Mouse (Mus musculus) heart, embryonic 16.5 days (tissue): ENCODE data around the gene Entpd6. TPM values are rescaled to one million over a fixed set of nuclear protein-coding genes. Genes with fewer than 3 reads are reported as not detected.

ENCODE experiments used
- ATAC-seq: fragments of 200-750 bp; cut with Nextera tagmentation; replicated peaks from 2 replicates; pipeline ENCODE4 v1.8.0; 2017; ENCODE audit warnings: moderate number of reproducible peaks; ENCODE audit not compliant: insufficient read depth, low FRiP score; ENCODE audit errors: extremely low read depth
- H3K27ac ChIP-seq: fragments of 300-500 bp; sonication (generic); 2 replicates; pipeline ENCODE4 v1.5.1; 2014; ENCODE audit warnings: mild to moderate bottlenecking, low read length, control low read depth, moderate library complexity
- H3K27me3 ChIP-seq: fragments of 300-500 bp; sonication (generic); 2 replicates; pipeline ENCODE4 v1.6.1; 2014; ENCODE audit warnings: low read length, mixed read lengths; ENCODE audit not compliant: control insufficient read depth, insufficient read depth
- H3K36me3 ChIP-seq: fragments of 300-500 bp; sonication (generic); 2 replicates; pipeline ENCODE4 v1.6.1; 2014; ENCODE audit not compliant: control insufficient read depth, insufficient read depth
- H3K4me1 ChIP-seq: fragments of 300-500 bp; sonication (generic); 2 replicates; pipeline ENCODE4 v1.6.1; 2014; ENCODE audit warnings: low read length, mixed read lengths; ENCODE audit not compliant: control insufficient read depth, insufficient read depth
- H3K4me2 ChIP-seq: fragments of 300-500 bp; sonication (generic); 2 replicates; pipeline ENCODE4 v1.6.1; 2014; ENCODE audit warnings: low read depth, mild to moderate bottlenecking, control low read depth, low read length
- H3K4me3 ChIP-seq: fragments of 300-500 bp; sonication (generic); 2 replicates; pipeline ENCODE4 v1.5.1; 2014; ENCODE audit warnings: mild to moderate bottlenecking, control low read depth, low read length
- H3K9ac ChIP-seq: fragments of 300-500 bp; sonication (generic); 2 replicates; pipeline ENCODE4 v1.6.1; 2014; ENCODE audit warnings: low read length, control low read depth
- H3K9me3 ChIP-seq: fragments of 300-500 bp; sonication (generic); replicated peaks from 2 replicates; pipeline ENCODE4 v1.6.1; 2016; ENCODE audit warnings: low read length; ENCODE audit not compliant: control insufficient read depth
- WGBS: fragments of 180-500 bp; shearing (Covaris S2); extraction: QIAGEN DNeasy Blood & Tissue Kit; methylation state at CpG from one replicate; pipeline ENCODE4 v1.1.7; 2014; 5-methylcytosine and 5-hydroxymethylcytosine counted together
- polyA plus RNA-seq: library from polyadenylated mRNA; unstranded; fragments of >200 nt; fragmentation: Nextera tagmentation; extraction: Ambion mirVana; gene quantifications from 2 replicates; pipeline ENCODE4 v1.2.1, GENCODE M21; 2015

The Entpd6 gene
- polyA plus RNA-seq = 24.0 and 24.3 TPM in 2 replicates

GRCm38 (mm10) chr2:150748854-150749253 lies at the start of gene Entpd6:
Entpd6 (plus strand) TSS chr2:150749042.
- Histone ChIP-seq H3K4me2 (peak within 1 kb of the TSS; percentile 96), H3K27ac (peak within 1 kb of the TSS; percentile 86), H3K36me3 (no peaks in the 10 kb centered on the region), H3K27me3 (no peaks in the 10 kb centered on the region), H3K4me1 (peaks cover 17% of the 10 kb centered on the region), H3K9ac (peak within 1 kb of the TSS; percentile 87), H3K4me3 (peak within 1 kb of the TSS; percentile 71), H3K9me3 (no peaks in the 10 kb centered on the region)
- under 1% methylated on average over 30 of the region's 30 CpGs for WGBS
- peak; percentile 95 for ATAC-seq

GRCm38 (mm10) chr2:150712167-150712674 lies 36.6 kb upstream of the Entpd6 start:
- H3K4me2 ChIP-seq = no peak overlapping the region
- no peaks in the 10 kb centered on the region for H3K4me1 ChIP-seq
- no peak overlapping the region for H3K9ac ChIP-seq
- ATAC-seq = no peak
- no peaks in the 10 kb centered on the region for H3K27me3 ChIP-seq
- 82% methylated on average over 4 of the region's 4 CpGs for WGBS
- H3K9me3 ChIP-seq = no peaks in the 10 kb centered on the region
- no peak overlapping the region for H3K4me3 ChIP-seq
- no peaks in the 10 kb centered on the region for H3K36me3 ChIP-seq
- no peak overlapping the region for H3K27ac ChIP-seq

GRCm38 (mm10) chr2:150735756-150736576 lies 12.9 kb upstream of the Entpd6 start:
- Histone ChIP-seq H3K4me1 (no peaks in the 10 kb centered on the region), H3K4me2 (no peak overlapping the region), H3K36me3 (no peaks in the 10 kb centered on the region), H3K4me3 (no peak overlapping the region), H3K27me3 (no peaks in the 10 kb centered on the region), H3K9ac (no peak overlapping the region), H3K9me3 (no peaks in the 10 kb centered on the region), H3K27ac (no peak overlapping the region)
- no peak for ATAC-seq
- WGBS = 62% methylated on average over 11 of the region's 11 CpGs

GRCm38 (mm10) chr2:150737881-150738280 lies 11.0 kb upstream of the Entpd6 start:
- Histone ChIP-seq H3K4me2 (no peak overlapping the region), H3K27ac (no peak overlapping the region), H3K9ac (no peak overlapping the region), H3K27me3 (no peaks in the 10 kb centered on the region), H3K4me3 (no peak overlapping the region), H3K36me3 (no peaks in the 10 kb centered on the region), H3K4me1 (no peaks in the 10 kb centered on the region), H3K9me3 (no peaks in the 10 kb centered on the region)
- WGBS = 73% methylated on average over 9 of the region's 9 CpGs
- no peak for ATAC-seq

GRCm38 (mm10) chr2:150740145-150740841 lies 8.5 kb upstream of the Entpd6 start:
- ATAC-seq = no peak
- Histone ChIP-seq H3K27me3 (no peaks in the 10 kb centered on the region), H3K9me3 (no peaks in the 10 kb centered on the region), H3K4me2 (no peak overlapping the region), H3K9ac (no peak overlapping the region), H3K4me1 (no peaks in the 10 kb centered on the region), H3K27ac (no peak overlapping the region), H3K36me3 (no peaks in the 10 kb centered on the region), H3K4me3 (no peak overlapping the region)
- 67% methylated on average over 10 of the region's 10 CpGs for WGBS

GRCm38 (mm10) chr2:150741405-150741804 lies 7.4 kb upstream of the Entpd6 start:
- Histone ChIP-seq H3K9ac (no peak overlapping the region), H3K4me1 (no peaks in the 10 kb centered on the region), H3K4me3 (no peak overlapping the region), H3K36me3 (no peaks in the 10 kb centered on the region), H3K27me3 (no peaks in the 10 kb centered on the region), H3K4me2 (no peak overlapping the region), H3K9me3 (no peaks in the 10 kb centered on the region), H3K27ac (no peak overlapping the region)
- WGBS = 43% methylated on average over 4 of the region's 4 CpGs
- ATAC-seq = no peak

- WGBS = 64% methylated on average over 7 of the region's 7 CpGs
- no peaks in the 10 kb centered on the region for H3K9me3 ChIP-seq
- no peak for ATAC-seq
Measured at GRCm38 (mm10) chr2:150745016-150745415, 3.8 kb upstream of the Entpd6 start.

GRCm38 (mm10) chr2:150749283-150749682 lies 441 bp downstream of the Entpd6 start:
- WGBS = 1% methylated on average over 24 of the region's 24 CpGs
- H3K4me2 ChIP-seq = peak overlapping the region; percentile 96
- peak; percentile 77 for ATAC-seq

More at GRCm38 (mm10) chr2:150745016-150745415, 3.8 kb upstream of the Entpd6 start:
- Histone ChIP-seq H3K4me1 (peaks cover 6% of the 10 kb centered on the region), H3K36me3 (no peaks in the 10 kb centered on the region), H3K9ac (no peak overlapping the region), H3K27me3 (no peaks in the 10 kb centered on the region), H3K27ac (no peak overlapping the region), H3K4me3 (no peak overlapping the region), H3K4me2 (no peak overlapping the region)

More at GRCm38 (mm10) chr2:150749283-150749682, 441 bp downstream of the Entpd6 start:
- Histone ChIP-seq H3K27me3 (no peaks in the 10 kb centered on the region), H3K9me3 (no peaks in the 10 kb centered on the region), H3K4me3 (peak overlapping the region; percentile 71), H3K9ac (peak overlapping the region; percentile 87), H3K36me3 (no peaks in the 10 kb centered on the region), H3K4me1 (peaks cover 21% of the 10 kb centered on the region), H3K27ac (peak overlapping the region; percentile 86)
